Mouse (Mus musculus) lung, adult 18-20 months (tissue): ENCODE results near the gene Mob4.
"Not testable (repeated sequence)": the region's sequence is repeated elsewhere in the genome, so short reads cannot be mapped to it uniquely, and the experiment has no call there.

Source experiments
- DNase-seq, 2 experiments: peaks; one replicate each; pipeline ENCODE4 v3.0.0; 2022; ENCODE audit warnings: mixed read lengths in 2 of 2

The Mob4 gene

DNA sequence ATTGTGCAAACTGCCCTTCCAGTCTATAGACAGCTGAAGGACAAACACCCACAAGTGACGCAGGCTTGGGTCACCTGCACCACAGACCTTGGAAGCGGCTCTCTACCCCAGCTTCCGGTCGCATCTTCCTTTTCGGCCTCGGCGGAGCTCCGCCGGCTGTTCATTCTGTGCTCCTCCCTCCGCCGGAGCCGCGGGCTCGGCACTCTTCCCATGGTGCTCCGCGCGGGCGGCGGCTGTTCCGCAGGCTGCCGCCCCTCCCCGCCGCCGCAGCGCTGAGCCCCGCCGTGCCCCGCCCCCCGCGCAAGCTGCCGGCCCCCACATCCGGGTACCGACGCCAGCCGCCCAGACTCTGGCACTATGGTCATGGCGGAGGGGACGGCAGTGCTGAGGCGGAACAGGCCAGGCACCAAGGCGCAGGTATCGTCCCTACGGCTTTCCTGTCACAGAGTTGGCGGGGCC, at the start of gene Mob4:
Gene Mob4, plus strand, starts transcription at position 289 of the 459 bp plus-strand sequence.
- peak; percentile 90 to 91 for DNase-seq

DNA sequence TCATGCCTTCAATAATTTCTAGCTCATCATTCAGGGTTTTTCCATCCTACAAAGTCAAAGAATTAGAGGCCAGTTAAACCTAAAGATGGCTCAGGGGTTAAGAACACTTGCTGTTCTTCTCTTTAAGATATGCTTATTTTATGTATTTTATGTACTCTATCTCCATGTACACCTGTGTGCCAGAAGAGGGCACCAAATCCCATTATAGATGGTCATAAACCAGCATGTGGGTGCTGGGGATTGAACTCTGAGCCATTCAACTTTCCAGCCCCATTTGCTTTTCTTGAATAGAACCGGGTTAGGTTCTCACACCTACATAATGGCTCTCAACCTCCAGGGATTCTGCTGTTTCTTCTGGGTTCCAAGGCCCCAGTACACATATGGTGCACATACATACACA, 48.9 kb upstream of the Mob4 start:
- no peak for DNase-seq

DNA sequence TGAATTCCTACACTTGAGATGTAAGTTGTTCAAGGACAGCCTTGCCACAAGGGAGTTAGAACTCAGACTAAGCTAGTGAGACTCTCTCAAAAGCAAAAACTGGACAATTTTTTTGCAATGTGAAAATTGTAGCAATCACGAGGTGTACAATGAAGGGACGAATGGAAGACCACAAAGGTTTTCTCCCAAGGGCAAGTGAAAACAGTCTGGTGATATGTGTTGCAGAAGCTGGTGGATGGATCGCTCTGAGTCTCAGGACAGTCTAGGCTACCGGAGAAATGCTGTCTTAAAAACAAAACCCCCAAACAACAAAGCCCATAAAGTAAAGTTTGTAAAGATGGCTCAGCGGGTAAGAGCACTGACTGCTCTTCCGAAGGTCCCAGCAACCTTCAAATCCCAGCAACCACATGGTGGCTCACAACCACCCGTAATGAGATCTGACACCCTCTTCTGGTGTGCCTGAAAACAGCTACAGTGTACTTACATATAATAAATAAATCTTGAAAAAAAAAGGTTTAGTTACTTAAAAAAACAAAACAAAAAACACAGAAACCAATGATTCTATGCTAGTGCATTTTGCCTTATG, 45.2 kb upstream of the Mob4 start:
- no peak for DNase-seq

DNA sequence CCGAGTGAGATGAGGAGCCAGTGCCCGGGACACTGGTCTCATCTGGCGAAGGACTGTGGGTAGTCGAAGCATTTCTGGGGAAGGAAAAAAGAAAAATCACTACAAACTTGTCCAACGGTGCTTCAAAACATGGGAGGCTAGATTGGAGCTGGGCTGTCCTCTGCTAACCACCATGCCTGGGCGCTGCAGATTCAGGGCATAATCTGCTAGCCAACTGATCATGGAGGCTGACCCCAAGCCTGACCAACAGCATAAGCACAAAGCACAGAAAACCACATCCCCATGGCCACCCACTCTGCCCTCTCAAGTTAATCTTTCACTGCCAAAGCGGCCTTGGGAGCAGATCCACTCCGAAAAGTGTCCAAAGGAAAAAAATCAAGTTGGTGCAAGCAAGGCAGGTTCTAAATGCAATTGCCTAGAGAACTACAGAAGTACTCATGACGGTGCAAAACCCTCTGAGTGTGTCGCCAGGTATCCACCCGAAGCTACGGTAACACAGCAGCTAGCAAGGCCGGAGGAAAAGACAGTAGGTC, 44.1 kb upstream of the Mob4 start:
- peak in 1 of 2 experiments; percentile 9 for DNase-seq

- peak; percentile 55 to 66 for DNase-seq
Observed at GRCm38 (mm10) chr1:55087401-55087904, 43.6 kb upstream of the Mob4 start.

DNA sequence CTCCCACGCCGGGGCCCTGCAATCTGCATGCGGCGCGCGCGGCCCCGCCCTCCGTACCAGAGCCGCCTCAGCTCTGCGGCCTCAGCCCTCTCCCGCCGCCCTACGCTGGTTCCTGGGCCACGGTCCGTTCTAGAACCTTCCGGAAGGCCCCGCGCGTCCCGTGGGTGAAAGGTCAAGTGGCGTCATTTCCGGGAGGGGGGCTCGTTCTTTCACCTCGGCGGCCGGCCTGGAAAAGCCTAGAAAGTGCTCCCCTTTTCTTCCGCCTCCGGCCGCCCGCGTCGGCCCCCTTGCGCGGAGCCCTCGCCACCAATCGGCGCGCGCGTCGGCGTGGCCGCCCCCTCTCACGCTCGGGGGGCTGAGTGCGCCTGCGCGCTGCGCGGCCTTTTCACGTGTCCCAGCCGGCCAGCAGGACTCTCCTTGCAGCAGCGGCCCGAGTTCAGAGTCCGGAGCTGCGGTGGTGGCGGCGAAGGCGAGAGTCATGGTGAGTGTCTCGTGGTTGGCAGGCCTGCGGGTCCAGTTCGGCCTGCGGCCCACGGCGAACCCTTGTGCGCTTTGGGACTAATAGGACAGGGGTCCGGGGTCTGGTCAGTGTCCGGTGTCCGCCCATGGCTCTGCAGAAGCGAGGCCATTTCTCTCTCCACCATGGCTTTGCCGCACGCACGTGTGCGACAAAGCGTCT, 43.0 kb upstream of the Mob4 start, which contains the start of the genes Hspe1 and Hspd1:
Gene Hspe1, plus strand, starts transcription at position 201 of the 679 bp plus-strand sequence.
Gene Hspd1, minus strand, starts transcription at position 312 of the 679 bp plus-strand sequence.
- DNase-seq, result peak; percentile 99

GRCm38 (mm10) chr1:55088611-55089497, 42.2 kb upstream of the Mob4 start:
- DNase-seq, result no peak

DNA sequence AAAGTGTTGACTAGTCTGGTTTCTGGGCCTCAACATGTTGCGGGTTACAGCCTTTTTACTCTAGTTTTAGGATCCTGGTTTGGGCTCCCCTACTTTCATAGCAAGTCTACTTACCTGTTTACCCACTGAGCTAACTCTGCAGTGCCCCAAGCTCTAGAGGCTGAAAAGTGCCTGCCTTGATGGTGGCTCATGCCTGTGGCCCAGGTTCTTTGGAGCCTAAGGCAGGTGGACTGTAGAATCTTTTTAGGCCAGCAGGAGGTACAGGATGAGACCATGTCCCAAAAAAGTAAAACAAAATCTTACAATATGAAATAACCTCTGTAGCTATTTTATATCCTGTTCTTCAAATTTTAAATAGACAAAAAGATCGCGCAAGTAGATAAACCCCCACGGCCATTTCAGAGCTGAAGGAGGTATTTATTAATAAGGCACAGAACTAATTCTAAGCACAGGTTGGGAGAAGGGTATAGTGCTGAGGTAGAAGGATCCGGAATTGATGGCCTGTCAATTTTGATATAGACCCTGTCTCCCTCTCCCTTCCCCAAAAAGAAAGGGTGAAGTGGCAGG, 41.5 kb upstream of the Mob4 start:
- no peak for DNase-seq

GRCm38 (mm10) chr1:55092056-55092455, 39.0 kb upstream of the Mob4 start:
- no peak for DNase-seq

- DNase-seq, result no peak
Observed at GRCm38 (mm10) chr1:55092469-55092868, 38.6 kb upstream of the Mob4 start.

GRCm38 (mm10) chr1:55106919-55107585, 24.0 kb upstream of the Mob4 start:
- DNase-seq, result no peak

DNA sequence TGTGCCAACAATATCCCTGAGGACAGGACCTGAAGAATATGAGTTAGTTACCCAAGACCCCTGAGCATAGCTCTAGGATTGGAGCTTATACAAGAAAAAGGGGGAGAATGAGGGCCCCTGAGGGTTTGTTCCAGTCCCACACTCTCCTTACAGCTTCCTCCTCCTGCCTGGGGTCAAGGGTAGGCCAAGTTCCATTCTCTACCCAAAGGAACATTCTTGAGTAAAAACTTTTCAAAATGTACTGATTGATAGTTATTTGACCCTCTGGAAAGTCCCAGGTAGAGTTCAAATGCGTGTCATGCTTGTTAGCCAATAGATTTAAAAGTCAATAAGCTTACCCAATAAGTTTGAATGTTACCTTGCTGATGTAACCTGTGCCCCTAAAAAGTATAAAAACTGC, 23.4 kb upstream of the Mob4 start:
- no peak for DNase-seq

DNA sequence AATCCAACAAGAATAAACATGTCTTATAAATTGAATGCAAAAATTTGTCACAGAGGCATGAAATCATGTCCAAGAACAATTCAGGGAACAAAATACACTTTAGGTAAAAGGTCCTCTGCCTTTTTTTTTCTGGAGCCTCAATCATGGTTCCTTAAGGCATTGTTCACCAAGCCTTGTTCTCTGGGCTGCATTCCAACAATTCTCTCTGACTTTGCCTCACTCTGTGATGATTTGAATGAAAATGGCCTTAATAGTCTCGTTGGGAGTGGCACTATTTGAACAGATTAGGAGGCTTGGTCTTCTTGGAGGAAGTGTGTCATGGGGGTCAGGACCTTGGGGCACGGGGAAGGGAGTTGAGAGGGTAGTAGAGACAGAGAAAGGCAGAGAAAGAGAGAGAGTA, 22.6 kb upstream of the Mob4 start:
- DNase-seq, result no peak

DNA sequence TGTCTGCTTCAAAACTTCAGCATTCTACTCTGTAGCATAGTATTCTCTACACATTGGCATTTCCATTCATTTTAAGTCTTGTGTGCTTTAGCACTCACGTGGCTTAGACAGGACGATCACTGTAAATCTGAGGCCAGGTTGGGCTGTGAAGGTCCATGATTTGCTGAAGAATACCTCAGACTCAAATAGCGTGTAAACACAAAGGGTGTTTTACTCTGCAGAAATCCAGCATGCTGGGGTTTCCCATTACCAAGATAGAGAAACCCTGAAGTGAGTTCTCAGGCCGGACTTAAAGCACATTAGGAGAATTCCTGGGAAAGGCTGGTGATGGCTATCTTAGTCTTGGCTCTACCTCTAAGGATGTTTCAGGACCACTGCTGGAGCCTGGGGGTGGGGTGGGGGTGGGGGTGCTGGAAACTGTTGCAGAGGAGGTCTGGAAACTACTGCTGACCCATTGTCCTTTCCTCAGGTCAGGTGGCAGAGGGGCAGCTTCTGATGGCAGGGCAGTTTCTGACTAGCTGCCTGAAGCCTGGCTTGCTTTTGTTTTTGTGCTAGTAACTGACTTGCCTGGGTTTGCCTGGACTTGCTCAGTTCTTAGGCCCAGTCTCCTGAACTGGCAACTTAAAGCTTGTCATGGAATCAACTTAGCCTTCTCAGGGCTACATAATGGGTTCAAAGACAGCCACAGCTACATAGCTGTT, 21.8 kb upstream of the Mob4 start:
- no peak for DNase-seq

DNA sequence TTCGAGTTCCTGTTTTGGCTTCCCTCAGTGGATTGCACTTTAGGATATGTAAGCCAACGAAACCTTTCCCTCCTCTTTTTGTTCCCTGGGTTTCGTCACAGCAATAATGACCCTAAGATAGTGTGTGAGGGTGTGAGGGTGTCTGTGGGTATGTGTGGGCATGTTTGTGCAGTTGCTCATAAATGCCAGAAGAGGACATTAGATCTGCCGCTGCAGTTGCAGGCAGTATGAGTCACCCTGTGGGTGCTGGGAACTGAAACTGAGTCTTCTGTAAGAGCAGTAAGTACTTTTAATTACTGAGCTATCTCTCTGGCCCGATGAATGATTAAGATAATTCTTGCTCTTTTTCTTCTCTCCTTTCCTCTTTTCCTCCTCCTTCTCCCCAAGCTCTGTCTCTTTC, 8.0 kb upstream of the Mob4 start:
- no peak for DNase-seq

GRCm38 (mm10) chr1:55123561-55123960, 7.5 kb upstream of the Mob4 start:
- DNase-seq, result no peak

GRCm38 (mm10) chr1:55124136-55124535, 6.9 kb upstream of the Mob4 start:
- DNase-seq, result not testable (repeated sequence)

GRCm38 (mm10) chr1:55129716-55130115, 1.3 kb upstream of the Mob4 start:
- no peak for DNase-seq

DNA sequence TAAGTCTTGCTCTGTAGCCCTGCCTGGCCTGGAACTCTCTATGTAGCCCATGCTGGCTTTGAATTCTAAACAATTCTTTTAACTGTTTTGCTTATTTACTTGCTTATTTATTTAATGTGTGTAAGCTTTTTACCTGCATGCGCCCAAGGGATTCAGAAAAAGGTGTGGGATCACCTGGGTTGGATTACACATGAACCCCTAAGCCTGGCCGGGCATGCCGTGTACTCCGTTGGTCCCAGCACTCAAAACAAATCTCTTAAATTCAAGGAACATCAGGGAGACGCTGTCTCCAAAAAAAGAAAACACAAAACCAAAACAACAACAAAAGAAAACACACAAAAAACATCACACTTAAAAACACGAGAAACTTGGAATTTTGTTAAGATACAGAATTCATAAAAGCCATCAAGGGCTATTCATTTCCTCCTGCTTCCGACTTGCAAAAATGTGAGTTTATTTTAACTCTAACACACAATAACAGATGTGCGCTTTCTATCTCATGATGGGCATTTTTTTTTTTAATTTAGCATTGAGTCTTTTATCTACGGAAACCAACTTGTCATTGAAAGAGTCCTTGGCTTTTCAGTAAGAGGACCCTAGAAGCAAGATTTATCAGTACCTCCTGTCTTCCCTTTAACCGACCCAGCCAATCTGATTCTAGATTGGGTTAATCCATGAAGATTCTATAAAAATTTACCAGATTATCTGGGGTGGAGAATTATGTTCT, 678 bp upstream of the Mob4 start:
- DNase-seq, result no peak

GRCm38 (mm10) chr1:55131424-55132014, 488 bp downstream of the Mob4 start:
- DNase-seq, result peak; percentile 54 to 59
